Mouse (Mus musculus): ENCODE measurements around the gene Svs5.
"Not testable (repeated sequence)": the region's sequence is repeated elsewhere in the genome, so short reads cannot be mapped to it uniquely, and the experiment has no call there.

Gene Svs5

DNA sequence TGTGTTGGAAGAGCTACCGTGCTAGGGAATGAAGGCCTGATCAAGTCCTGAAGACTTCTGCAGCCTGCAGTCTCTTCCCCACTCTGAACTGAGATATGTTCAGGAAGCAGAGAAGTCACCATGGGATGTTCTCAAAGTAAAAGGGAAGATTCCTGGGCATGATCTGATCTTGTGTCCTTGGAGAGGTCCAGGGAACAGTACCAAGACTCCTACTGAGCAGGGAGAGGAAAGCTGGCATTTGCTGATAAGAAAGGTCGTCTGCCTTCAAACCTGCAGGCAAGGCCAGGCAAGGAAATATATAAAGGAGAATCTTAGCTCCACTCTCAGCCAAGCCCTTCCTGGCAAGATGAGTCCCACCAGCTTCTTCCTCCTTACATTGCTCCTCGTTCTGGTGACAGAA lies at the start of gene Svs5:
Gene Svs5, plus strand, starts transcription at position 301 of the 400 bp plus-strand sequence.
- DNase-seq: not testable (repeated sequence)

DNA sequence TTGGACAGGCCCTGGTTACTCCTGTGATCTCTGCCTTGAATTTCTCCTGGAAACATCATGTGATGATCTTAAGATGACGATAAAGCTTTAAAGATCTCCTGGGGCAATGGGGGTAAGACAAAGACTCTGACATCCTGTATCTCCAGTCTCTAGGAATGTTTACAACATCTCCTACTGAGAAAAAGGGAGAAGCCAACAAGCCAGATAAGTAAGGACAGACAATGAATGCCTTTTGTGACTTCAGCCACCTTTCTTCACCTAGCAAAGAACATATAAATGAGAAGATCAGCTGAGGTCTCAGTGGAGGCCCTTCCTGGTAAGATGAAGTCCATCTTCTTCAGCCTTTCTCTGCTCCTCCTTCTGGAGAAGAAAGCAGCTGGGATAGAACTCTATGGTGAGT lies 43.6 kb upstream of the Svs5 start, which contains the start of gene Svs3a:
Gene Svs3a, plus strand, starts transcription at position 301 of the 400 bp plus-strand sequence.
- DNase-seq: not testable (repeated sequence)

DNA sequence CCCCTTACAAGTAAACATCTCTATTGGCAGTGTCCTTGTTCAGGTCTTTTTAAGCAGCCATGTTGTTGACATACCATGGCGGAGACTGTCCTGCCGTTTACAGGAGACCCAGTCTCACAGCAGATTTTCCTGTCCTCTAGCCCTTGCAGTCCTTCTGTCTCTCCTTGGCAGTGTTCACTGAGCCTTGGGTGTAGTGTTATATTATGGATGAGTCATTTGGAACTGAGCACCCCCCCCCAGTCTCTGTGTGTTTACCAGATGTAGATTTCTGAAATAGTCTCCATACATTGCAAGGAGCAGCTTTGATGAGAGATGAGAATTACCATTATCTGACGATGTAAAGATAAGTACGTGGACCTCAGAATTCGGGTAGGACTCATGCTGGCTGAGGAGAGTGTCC lies 19.9 kb upstream of the Svs5 start:
- DNase-seq: peak; percentile 11

DNA sequence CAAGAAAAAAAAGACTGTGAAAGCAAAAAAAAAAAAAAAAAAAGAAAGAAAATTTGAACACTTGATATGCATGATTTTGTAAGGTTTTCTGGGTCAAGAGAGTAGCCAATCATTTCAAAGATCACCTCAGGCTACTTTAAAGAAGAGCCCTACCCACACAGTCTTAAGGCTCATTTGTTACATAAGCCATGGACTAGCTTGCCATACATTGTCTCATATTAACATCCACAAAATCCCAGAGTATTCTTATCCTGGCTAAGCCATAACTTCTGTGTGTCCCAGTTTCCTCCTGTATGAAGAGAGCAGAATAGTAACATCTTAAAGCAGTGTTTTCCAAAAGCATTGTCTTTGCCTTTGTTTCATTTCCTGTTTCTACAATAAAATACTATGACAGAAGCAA lies 17.1 kb upstream of the Svs5 start:
- DNase-seq: not testable (repeated sequence)

DNA sequence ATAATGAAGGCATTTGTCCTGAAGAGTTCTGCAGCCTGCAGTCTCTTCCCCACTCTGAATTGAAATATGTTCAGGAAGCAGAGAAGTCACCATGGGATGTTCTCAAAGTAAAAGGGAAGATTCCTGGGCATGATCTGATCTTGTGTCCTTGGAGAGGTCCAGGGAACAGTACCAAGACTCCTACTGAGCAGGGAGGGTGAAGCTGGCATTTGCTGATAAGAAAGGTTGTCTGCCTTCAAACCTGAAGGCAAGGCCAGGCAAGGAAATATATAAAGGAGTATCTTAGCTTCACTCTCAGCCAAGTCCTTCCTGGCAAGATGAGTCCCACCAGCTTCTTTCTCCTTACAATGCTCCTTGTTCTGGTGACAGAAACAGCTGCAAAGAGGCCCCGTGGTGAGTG lies 16.1 kb upstream of the Svs5 start, which contains the start of gene Svs6:
Gene Svs6, plus strand, starts transcription at position 301 of the 400 bp plus-strand sequence.
- DNase-seq: not testable (repeated sequence)

DNA sequence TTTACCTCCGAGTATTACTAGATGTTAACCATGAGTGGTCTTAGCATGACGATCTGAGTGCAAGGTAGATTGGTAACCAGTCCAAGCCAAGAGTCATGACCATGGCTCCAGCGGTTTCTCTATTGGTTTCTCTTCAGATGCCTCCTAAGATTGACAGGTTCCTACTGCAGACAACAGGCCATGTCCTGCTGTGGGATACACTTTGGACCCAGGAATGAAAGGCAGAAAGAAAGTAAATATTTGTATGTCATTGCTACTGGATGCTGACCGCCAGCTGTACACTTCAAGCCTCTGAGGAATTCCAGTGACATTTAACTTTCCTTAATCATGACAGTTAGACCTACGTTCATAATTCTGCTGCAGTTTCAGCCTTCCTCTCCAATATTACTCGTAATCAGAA lies 11.6 kb upstream of the Svs5 start:
- DNase-seq: no peak

DNA sequence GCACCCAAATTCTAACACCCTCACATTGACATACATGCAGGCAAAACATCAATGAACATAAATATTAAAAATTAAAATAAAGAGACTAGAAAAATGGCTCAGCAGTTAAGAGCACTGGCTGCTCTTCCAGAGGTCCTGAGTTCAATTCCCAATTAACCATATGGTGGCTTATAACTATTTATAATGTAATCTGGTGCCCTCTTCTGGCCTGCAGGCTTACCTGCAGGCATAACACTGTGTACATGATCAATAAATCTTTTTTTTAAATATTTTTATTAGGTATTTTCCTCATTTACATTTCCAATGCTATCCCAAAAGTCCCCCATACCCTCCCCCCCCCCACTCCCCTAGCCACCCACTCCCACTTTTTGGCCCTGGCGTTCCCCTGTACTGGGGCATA lies 11.2 kb downstream of the Svs5 start:
- DNase-seq: not testable (repeated sequence)

DNA sequence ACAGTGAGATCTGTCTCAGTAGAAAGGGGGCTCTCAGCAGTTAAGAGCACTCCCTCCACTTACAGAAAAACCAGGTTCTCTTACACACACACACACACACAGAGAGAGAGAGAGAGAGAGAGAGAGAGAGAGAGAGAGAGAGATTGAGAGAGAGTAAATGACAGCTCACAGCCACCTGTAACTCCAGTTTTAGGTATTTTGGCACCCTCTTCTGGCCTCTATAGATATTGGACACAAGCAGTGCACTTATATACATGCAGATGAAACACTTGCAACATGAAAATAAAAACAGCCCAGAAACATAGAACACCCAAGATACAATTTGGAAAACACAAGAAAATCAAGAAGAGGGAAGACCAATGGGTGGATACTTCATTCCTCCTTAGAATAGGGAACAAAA lies 15.2 kb downstream of the Svs5 start:
- not testable (repeated sequence) for DNase-seq

DNA sequence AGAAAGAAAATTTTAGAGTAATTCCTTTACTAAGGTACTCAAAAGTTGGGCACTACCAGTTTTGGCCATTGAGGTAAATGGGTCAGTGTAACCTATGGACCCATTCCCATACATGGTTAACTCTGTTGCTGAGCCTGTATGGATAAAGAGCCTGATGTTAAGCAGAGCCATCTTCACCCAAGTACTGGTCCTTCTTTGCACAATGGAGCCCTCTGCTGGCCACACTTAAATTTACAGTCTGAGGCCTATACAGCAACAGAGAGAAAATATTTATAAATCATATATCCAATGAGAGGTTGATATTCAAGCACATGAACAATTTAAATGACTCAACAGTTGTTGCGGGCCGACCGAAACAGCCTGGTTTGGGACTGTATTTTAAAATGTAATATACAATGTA lies 16.4 kb downstream of the Svs5 start:
- no peak for DNase-seq

DNA sequence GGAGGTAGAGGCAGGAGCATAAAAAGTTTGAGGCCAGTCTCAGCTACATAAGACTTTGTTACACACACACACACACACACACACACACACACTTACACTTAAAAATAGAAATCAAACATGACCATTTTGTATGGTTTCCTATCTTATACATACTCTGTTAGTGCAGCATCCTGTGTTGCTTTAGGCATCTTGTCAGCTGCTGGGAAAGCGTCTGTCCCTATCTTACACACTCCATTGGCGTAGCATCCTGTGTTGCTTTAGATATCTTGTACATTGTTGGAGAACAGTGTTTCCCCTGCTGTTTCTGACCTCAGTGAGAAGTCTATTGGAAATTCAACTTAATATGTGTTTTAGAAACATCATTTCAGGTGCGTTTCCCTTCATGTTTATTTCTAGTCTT lies 20.2 kb downstream of the Svs5 start:
- DNase-seq: no peak

DNA sequence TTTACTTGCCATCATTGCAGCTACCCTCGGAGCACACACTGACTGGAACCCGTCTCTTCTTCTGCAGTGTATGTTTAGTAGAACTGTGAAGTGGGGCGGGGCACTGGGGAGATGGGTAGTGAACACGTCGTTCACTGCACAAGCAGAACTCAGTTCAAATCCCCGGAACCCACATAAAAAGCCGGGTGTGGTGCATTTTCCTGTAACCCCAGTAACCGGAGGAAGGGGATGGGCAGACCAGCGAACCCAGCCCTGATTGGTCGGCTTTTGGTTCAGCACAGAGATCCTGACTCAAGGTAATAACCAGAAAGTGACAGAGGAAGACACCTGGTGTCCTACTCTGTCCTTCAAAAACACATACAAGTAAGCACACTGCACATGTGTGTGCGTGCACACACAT lies 20.8 kb downstream of the Svs5 start:
- no peak for DNase-seq

DNA sequence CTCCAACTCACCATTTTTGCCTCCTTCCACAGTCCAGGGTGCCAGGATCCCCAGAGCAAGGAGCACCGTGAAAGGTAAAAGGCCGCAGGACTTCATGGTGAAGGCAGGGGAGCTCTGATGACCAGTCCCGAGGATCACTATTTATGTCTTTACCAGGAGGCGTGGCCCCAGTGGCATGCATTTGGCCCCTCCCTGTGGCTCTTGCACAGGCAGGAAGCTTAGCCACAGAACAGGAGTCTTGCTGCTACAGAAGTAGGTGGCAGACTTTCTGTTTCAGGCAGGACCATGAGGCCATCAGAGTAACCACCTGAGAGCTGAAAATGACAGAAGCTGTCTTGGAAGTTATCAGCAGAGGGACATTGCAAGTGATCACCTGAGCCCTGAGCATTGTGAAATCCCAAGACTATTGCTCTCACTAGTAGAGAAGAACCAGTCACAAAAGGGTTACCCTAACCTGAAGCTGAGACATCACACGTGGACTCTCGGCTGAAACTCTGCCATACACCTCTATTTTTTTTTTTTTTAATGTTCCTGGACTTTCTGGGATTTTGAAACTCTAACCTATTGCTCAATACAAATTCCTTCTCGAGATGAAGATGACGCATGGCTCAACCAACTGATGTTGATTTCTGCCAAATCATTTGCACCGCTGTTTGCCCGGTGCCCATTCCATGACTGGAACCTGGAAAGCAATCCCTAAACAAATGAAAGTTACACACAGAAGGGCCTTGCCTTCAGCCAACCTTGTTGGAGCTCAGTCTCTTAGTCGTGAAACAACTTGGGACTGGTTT lies 23.8 kb downstream of the Svs5 start:
- no peak for DNase-seq

DNA sequence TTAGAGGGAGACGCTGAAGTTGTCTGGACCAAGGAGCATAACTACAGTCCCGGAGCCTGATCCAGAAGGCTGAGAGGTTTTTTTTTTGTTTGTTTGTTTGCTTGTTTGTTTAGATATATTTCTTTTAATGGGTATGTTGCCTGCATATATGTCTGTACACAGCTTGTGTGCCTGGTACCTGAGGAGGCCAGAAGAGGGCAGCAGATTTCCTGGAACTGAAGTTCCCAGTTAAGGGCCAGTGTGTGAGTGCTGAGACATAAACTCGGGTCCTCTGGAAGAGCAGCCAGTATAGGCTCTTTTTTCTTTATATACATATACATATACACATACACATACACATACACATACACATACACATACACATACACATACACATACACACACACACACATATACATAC lies 25.8 kb downstream of the Svs5 start:
- no peak for DNase-seq

DNA sequence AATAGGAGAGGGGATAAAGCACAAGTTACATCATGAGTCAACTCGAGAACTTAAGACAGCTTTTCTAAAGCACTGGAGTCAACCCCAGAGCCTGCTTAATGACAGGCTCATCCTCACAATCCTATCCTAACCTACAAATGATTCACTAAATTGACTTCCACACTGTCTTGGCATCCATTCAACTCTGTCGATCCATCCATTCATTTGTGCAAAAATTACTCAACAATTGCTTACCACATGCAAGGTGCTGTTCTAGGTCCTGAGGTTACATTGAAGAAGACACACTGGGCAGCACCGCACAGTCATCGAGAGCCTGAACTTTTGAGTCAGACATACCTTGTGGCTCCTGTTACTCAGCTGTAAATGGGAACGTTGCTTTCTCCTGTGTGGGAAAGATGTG lies 26.5 kb downstream of the Svs5 start:
- no peak for DNase-seq

DNA sequence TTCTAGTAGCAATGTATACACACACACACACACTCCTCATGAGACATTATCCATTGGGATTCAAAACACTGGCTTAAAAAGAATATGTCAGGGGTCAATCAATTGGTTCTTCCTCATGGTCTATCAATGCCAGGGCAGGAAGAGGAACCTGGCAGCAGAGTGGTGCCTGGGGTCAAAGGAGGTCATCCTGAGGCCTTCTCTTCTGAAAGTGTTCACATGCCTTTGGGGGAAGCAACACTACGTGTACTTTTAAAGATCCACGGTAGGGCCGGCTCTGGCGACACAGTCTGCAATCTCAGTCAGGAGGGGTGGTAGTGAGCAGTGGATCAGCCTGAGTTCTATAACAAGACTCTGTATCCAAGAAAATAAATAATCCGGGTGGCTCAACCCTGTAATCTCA lies 27.1 kb downstream of the Svs5 start:
- no peak for DNase-seq

DNA sequence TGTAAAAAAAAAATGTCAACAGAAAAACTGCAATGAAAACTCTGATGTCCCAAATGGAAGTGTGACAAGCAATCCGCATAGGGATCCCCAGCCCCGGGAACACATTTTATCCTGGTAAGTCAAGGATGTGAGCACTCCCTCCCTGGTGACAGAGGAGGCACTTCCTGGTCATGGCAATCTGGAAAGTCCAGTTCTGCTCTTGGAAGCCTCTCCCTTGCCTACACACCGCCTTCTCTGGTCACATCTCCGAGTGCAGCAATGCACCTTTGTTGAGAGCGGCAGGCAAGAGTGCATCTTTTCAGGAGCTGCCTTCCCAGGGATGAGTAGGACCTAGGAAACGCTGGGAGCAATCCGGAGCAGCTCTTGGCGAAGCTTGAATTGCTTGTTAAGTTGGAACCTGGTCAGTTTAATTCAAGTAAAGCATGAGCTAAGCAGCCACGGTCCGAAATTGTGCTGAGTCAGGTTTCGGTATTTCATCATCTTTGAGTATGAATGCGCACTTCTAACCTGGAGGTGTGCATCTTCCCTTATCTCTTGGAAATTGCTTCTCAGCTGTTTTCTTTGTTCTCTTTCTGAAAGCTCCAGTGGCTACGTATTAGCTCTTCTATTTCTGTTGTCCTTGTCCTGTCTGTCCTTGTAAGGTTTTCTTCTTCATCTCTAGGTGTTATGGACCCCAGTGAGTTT lies 28.6 kb downstream of the Svs5 start:
- no peak for DNase-seq

DNA sequence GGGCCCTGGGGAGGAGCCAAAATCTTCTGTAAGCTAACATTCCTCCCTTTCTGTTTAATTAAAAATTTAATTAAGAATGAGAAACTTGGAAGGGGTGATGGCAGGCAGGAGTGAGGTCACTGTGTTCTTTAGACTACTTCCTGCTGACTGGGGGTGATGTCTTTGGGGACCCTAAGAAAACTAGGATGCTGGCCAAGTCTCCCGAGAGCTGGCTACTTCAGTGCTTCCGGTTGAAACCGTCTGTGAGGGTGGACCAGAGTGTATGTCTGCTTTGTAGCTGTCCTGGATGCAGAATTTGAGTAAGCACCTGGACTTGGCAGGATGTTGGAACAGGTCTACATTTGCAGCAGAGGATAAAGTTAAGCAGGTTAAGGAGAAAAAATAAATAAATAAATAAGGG lies 34.4 kb downstream of the Svs5 start:
- no peak for DNase-seq

DNA sequence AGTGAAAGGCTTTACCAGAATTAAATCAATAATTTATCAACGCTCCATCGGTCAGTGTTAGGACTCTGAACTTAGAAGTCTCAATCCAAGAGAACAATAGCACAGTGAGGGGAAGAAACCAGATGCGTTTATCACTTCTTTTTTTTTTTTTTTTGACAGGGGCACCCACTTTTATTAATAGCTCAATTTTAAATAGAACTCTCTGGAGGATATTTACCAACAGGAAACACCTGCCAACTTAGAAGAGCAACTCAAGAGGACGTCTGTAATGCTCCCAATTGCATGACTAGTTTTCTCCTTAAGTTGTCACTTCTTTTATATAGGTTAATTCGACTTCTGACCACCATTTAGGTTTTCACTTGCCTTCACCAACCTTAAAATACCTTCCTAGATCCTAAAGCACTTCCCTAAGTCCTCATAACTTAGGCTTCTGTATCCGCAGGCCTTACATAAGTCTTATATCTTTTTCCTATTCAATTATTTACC lies 36.1 kb downstream of the Svs5 start:
- no peak for DNase-seq

DNA sequence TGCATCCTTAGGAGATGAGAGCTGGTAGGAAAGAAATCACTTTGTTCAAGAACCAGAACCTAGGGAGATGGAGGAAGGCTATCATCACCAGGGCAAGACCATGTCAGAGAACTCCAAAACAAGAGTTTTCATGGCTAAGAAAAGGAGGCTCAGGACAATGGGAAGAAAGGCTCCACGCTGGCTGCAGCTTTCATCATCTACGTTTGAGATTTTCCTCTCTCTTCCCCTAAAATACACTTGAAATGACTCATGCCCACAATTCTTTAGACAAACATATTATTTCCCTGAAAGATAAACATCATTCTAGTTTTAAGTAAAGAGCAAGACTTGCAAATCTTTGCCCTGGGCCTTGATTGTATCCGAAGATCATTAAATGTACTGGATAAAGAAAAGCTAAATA lies 38.8 kb downstream of the Svs5 start:
- DNase-seq: no peak

DNA sequence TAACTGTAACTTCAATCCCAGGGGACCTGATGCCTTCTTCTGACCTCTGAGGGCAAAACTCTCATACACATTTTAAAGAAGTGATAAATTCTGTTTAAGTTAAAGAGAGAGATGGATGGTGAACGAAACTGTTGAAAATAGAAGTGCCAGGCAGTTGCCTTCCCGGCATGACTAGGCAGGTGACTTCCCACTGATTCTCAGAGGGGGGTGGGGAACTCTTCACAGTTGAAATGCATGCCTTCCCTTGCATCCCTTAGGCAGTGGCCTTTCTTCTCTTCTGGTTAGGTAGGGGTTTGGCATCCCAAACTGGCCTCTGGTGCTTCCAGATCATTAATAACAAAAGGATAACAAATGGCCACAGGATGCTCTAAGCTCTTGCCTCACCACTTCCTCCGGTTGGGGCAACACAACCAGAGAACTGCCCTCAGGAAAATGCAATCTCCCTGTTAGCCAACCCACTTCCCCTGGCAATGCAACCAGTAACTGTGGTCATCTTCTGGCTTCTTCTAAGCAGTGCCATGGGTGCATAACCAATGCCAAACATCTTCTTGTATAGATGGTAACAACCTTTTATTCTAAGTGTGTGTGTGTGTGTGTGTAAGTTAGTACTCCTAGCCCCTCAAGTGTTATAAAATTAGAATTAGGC lies 40.0 kb downstream of the Svs5 start:
- DNase-seq: no peak

DNA sequence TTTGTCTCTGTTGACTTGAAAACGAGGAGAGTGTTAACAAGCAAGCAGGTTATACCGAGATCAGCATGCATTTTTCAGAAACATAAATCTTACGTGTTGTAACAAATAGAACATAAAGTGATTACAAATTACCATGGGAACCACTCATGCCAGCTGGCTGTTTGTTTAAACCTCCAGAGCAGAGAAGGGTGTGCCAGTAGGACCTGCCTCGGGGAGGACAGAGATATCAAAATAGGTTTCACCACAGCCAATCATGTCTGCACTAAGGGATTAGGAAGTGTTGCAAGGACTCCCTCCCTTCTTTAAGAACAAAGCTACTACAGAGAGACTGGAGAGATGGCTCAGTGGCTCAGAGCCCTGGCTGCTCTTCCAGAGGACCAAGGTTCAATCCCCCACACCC lies 40.6 kb downstream of the Svs5 start:
- no peak for DNase-seq

DNA sequence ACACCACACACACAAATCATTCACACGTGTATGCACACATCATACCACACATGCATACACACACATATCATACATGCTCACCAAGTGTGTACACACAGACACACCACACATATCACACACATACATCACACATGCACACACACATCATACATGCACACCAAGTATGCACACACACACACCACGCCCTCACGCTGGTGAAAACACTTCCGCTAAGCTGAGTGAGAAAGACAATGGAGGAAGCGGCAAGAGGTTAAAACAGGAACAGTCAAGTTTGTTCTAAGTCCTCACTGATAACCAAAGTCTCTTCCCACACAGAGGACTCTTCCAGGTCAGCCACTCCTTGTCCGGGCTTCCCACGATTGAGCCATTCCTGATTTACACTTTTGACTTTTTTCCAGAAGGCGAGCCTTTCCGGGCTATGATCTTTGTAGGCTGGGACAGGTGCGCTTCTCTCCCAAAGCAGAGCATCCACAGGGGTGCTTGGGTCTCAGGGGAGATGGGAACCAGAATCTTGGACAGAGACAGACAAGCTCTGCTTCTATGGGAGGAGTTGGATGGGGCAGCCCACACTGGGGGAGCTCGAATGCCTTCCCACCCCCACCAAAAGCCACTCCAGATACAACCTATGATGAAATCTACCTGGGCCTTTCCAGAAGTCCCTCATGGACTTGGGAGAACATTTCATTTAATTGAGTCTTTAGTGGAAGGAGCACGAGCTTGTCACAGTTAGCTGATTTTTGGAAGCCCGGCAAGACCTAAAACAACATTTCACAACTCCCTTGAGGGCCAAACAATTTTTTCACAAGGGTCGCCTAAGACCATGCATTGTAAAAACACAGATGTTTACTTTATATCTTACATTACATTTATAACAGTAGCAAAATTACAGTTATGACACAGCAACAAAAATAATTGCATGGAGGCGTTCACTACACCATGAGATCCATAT lies 45.2 kb downstream of the Svs5 start:
- no peak for DNase-seq

DNA sequence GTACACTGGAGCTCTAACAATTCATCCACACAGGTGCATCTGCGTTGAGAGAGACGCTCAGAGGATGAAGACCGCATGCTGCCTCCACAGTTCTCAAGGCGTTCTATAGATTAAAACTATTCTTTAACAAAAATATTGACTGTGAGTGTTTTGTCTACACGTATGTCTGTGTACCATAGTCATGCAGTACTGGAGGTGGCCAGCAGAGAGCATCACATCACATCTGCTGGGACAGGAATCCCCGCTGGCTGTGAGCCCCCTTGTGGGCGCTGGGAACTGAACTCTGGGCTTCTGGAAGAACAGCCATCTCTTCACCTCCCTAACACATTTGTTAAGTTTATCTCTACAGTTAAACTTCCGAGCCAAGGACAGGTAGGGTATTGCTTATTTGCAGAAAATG lies 49.2 kb downstream of the Svs5 start:
- no peak for DNase-seq
